Mouse (Mus musculus): ENCODE measurements at regions not wholly inside any gene's neighbourhood (a gene's known extent, or its start where the extent isn't known, plus 50 kb on each side); places are given as distances from the start of the nearest gene placed in this dataset.

DNA sequence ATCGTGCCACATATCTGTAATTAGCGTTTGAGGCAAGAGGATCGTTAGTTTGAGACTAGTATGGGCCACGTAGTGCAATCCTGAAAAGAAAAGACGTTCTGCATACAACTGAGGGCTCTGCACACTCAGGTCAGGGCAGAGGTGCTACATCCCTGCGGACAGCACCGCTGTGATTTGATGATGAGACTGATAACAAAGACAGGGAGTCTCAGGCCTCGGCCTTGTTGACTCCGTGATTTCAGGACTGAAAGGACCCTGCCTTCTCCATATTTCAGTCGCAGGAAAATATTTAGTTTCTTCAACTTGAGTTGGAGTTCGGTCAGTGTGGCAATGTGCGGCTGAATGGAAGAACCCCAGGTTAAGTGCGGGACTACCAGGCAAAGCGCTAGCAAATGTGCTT lies 210.1 kb downstream of the Etnk1 start:
- TF ChIP-seq CTCF (IDR thresholded peaks at IDR 0.05; ENCODE audit: low read depth) (no peak), EP300 (IDR thresholded peaks at IDR 0.05; ENCODE audit: low read depth) (no peak)

Data from liver, postnatal 0 days (tissue).